Comparison of ENCODE assay signal across 20 mouse cellular contexts in the genomic region with DNA sequence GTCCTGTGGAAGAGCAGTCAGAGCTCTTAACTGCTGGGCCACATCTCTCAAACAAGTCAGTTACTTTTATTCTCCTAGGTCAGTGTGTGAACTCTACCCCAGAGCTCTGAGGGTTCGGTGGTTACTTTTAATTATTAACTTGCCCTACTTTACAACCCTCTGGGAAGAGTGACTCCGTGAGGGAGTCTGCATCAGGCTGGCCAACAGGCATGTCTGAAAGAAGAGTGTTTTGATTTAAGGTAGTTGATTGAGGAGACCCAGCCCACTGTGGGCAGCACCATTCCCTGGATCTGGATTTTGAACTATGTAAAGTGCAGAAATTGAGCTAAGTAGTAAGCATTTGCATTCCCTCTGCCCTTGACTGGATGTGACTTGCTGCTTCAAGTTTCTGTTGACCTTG. TPM values are rescaled to one million over a fixed set of nuclear protein-coding genes. Genes with fewer than 3 reads are reported as not detected.
DNase-seq lines count a peak whose midpoint lies in the region; ATAC-seq and TF ChIP-seq lines count a peak whose summit lies in the region.
"Had no signal": no experiment of that assay in that cellular context is flagged by ENCODE, and none has a peak within 500 bp of the region (broad histone marks: within the 10 kb centered on the region; RNA-seq: fewer than 3 reads in every experiment).

No protein-coding gene starts in this region.

- ATAC-seq in kidney, embryonic 14.5 days (ENCODE audit: low FRiP score, low TSS enrichment): no peak
- peak; percentile 59 for ATAC-seq in kidney, postnatal 0 days (replicated peaks; ENCODE audit: low FRiP score, low read depth)
- peak; percentile 47 for ATAC-seq in liver, embryonic 13.5 days (ENCODE audit: low read depth)
- ATAC-seq: forebrain, embryonic 13.5 days had no signal

- H3K4me1 ChIP-seq in kidney, embryonic 14.5 days (ENCODE audit: control insufficient read depth, insufficient read depth, low read length): no peaks in the 10 kb centered on the region
- H3K4me1 ChIP-seq in kidney, postnatal 0 days (replicated peaks; ENCODE audit: insufficient read depth, low read length): no peaks in the 10 kb centered on the region
- H3K4me1 ChIP-seq in liver, embryonic 13.5 days (replicated peaks): 0 out of 2 replicates have a peak, but pooled peaks cover 5% of the 10 kb centered on the region
- H3K4me1 ChIP-seq: forebrain, embryonic 13.5 days; midbrain, embryonic 10.5 days had no signal

- intact Hi-C loops in heart, postnatal 14 days (cut with DNase I): no loop called here

- H3K36me3 ChIP-seq in kidney, embryonic 14.5 days (ENCODE audit: control insufficient read depth, insufficient read depth, low read length): peaks cover 37% of the 10 kb centered on the region; the same call in 1 of the 2 replicates
- H3K36me3 ChIP-seq in kidney, postnatal 0 days (ENCODE audit: insufficient read depth, low read length): 0 out of 2 replicates have a peak, but pooled peaks cover 16% of the 10 kb centered on the region
- H3K36me3 ChIP-seq in liver, embryonic 13.5 days: peaks cover 41% of the 10 kb centered on the region

- H3K4me2 ChIP-seq in kidney, embryonic 14.5 days (replicated peaks; ENCODE audit: low read depth, low read length): no peak overlapping the region
- no peak overlapping the region for H3K4me2 ChIP-seq in kidney, postnatal 0 days (ENCODE audit: low read length)
- H3K4me2 ChIP-seq in liver, embryonic 13.5 days: no peak overlapping the region
- H3K4me2 ChIP-seq: forebrain, embryonic 13.5 days; hindbrain, embryonic 14.5 days had no signal

- H3K9ac ChIP-seq in kidney, embryonic 14.5 days (ENCODE audit: low read depth, low read length): no peak overlapping the region
- no peak overlapping the region for H3K9ac ChIP-seq in kidney, postnatal 0 days (ENCODE audit: low read depth, low read length)
- no peak overlapping the region for H3K9ac ChIP-seq in liver, embryonic 13.5 days
- H3K9ac ChIP-seq: forebrain, embryonic 13.5 days; hindbrain, embryonic 14.5 days had no signal

- DNase-seq in kidney, adult 11 months: peak; percentile 81
- DNase-seq in kidney, postnatal 0 days (ENCODE audit: low spot score): peak; percentile 25
- no peak for DNase-seq in liver, embryonic 13.5 days
- peak; percentile 63 for DNase-seq in yolk sac, embryonic 10.5 days (ENCODE audit: low spot score)
- no peak for DNase-seq in heart, postnatal 14 days
- no peak for DNase-seq in ovary, adult 18-20 months (ENCODE audit: low spot score)
- no peak for DNase-seq in frontal cortex, adult 2 months (ENCODE audit: extremely low spot score in 1 of 2, low spot score in 1 of 2)
- DNase-seq: adrenal gland, adult 8-10 months; cerebellum, adult 2 months; gastrocnemius, adult 2 months; heart, adult 11 months; lung, postnatal 36 days; spleen, adult 18-20 months had no signal

- no peaks in the 10 kb centered on the region for H3K27me3 ChIP-seq in kidney, embryonic 14.5 days (ENCODE audit: control insufficient read depth, insufficient read depth, low read length)
- H3K27me3 ChIP-seq in kidney, postnatal 0 days (ENCODE audit: insufficient read depth, low read length): no peaks in the 10 kb centered on the region
- H3K27me3 ChIP-seq in liver, embryonic 13.5 days: no peaks in the 10 kb centered on the region
- H3K27me3 ChIP-seq: forebrain, embryonic 13.5 days had no signal

- no peak overlapping the region for H3K27ac ChIP-seq in kidney, embryonic 14.5 days (ENCODE audit: low read depth, low read length)
- H3K27ac ChIP-seq in kidney, postnatal 0 days: peak overlapping the region; percentile 60
- peak overlapping the region; percentile 70 for H3K27ac ChIP-seq in liver, embryonic 13.5 days
- H3K27ac ChIP-seq: forebrain, embryonic 13.5 days; gastrocnemius, adult 2 months; hindbrain, embryonic 14.5 days; midbrain, embryonic 10.5 days had no signal

- no peaks in the 10 kb centered on the region for H3K9me3 ChIP-seq in kidney, embryonic 14.5 days (ENCODE audit: control insufficient read depth, low read length)
- H3K9me3 ChIP-seq in kidney, postnatal 0 days (replicated peaks; ENCODE audit: low read length): no peaks in the 10 kb centered on the region
- no peaks in the 10 kb centered on the region for H3K9me3 ChIP-seq in liver, embryonic 13.5 days (replicated peaks)
- H3K9me3 ChIP-seq: forebrain, embryonic 13.5 days; midbrain, embryonic 10.5 days had no signal

- H3K4me3 ChIP-seq in kidney, embryonic 14.5 days (ENCODE audit: low read length): no peak overlapping the region
- H3K4me3 ChIP-seq in kidney, postnatal 0 days (replicated peaks; ENCODE audit: low read depth, low read length): no peak overlapping the region
- H3K4me3 ChIP-seq in liver, embryonic 13.5 days (replicated peaks): no peak overlapping the region
- H3K4me3 ChIP-seq: forebrain, embryonic 13.5 days; gastrocnemius, adult 2 months; midbrain, embryonic 10.5 days had no signal

- WGBS in kidney, embryonic 14.5 days: 66% methylated on average over 2 of the region's 2 CpGs
- WGBS in kidney, postnatal 0 days: 48% methylated on average over 2 of the region's 2 CpGs
- WGBS in liver, embryonic 13.5 days (ENCODE audit: insufficient replicate concordance): 78% methylated on average over 2 of the region's 2 CpGs

- TF ChIP-seq CTCF in kidney, postnatal 0 days (IDR thresholded peaks at IDR 0.05; ENCODE audit: low read depth): no peak

RNA-seq across cellular contexts. Expression of a gene that starts 21.5 kb away (rescaled TPM):
- 18.9 and 30.5 TPM in 2 replicates for polyA plus RNA-seq in kidney, embryonic 14.5 days (2014; fragmentation: Nextera tagmentation; extraction: Ambion mirVana)
- polyA plus RNA-seq in kidney, postnatal 0 days (2015; fragmentation: Nextera tagmentation; extraction: Ambion mirVana): 16.5 and 20.1 TPM in 2 replicates
- 11.7 and 12.8 TPM in 2 replicates for polyA plus RNA-seq in liver, embryonic 13.5 days (2015; fragmentation: Nextera tagmentation; extraction: Ambion mirVana)
- 1 to 10 TPM; 2.9 to 3.3 TPM for total RNA-seq in heart, postnatal 14 days (2021)
- 33.9 and 35.5 TPM in 2 replicates for polyA plus RNA-seq in frontal cortex, adult 2 months (2012; rRNA removed)

RNA-seq across cellular contexts. Expression of a gene that starts 42.6 kb away (rescaled TPM):
- 0.53 and 0.76 TPM in 2 replicates for polyA plus RNA-seq in kidney, embryonic 14.5 days (2014; fragmentation: Nextera tagmentation; extraction: Ambion mirVana)
- polyA plus RNA-seq in kidney, postnatal 0 days (2015; fragmentation: Nextera tagmentation; extraction: Ambion mirVana): not detected in 2 replicates
- polyA plus RNA-seq in liver, embryonic 13.5 days (2015; fragmentation: Nextera tagmentation; extraction: Ambion mirVana): 0.15 and 0.45 TPM in 2 replicates
- total RNA-seq in heart, postnatal 14 days (2021): 1 to 10 TPM; 1.7 to 2.8 TPM
- 1.3 and 1.7 TPM in 2 replicates for polyA plus RNA-seq in frontal cortex, adult 2 months (2012; rRNA removed)
- total RNA-seq: monocyte, adult 5-6 weeks; neutrophil, adult 5-6 weeks had no signal
- polyA plus RNA-seq: heart, embryonic 16.5 days had no signal

Comparison
In these comparisons a context has a peak if more than half of its experiments do, and no peak if none do; other contexts are left out.
1. DNase-seq: peak in kidney, adult 11 months (single experiment), kidney, postnatal 0 days (single experiment) and yolk sac, embryonic 10.5 days (single experiment); none in liver, embryonic 13.5 days (single experiment), heart, postnatal 14 days (0 of 2), ovary, adult 18-20 months (single experiment) and frontal cortex, adult 2 months (0 of 2).